Mouse (Mus musculus): ENCODE data around the gene Mettl16.

Mettl16 gene

DNA sequence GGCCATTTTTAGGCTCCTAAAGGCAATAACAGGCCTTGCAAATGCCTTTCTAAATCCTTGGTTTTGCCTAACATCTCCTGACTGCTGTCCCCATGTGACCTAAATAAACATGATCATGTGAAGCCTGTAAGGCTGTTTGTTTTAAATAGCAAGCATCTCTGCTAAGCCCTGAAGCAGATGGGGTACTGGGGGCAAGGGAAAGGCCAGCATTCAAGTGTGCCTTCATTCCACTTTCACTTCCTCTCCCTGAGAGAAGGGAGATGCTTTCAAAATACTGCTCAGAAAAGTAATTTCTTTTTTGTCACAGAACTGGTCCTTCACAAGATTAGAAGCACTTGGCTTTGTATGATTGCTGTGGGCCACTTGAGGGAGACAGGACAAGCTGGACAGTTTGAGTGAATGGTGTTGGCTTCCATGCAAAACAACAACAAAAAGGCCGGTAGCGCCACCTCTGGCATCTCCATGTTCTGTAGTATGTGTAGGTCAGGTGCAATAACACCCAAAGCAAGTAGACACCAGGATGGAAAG lies 57.8 kb downstream of the Mettl16 start:
- in situ Hi-C loops (cut with MboI; ENCODE audit: low pct_unique_long_range_greater_than_20kb in 1 of 2, low sequenced_read_pairs in 2 of 2, unreplicated experiment in 1 of 2): no loop called here

DNA sequence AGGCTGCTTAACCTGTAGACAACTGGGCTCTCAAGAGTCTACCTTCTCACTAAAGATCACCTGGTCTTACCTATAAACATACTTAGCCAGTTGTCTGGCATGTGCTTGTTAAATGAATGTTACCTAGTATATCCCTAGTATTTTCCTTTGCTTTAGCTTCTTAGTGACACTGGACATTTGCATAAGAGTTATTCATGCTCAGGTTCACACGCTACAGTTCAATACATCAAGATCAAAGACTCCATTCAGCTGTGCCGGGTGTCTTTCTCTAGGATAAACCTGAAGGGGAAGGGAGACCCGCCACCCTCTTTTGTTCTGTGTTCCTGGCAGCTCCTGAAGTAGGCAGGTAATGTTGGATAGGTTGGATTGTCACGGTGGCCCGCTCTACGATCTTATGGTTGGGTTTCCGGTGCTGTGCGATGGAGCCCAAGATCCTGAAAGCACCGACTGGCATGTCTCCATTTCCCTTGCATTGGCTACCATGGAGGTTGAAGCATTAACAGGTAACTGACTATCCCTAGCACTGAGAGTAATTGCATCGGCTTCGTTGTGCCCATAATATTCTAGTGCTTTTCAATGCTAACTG lies 58.4 kb downstream of the Mettl16 start:
- in situ Hi-C loops (cut with MboI; ENCODE audit: low pct_unique_long_range_greater_than_20kb in 1 of 2, low sequenced_read_pairs in 2 of 2, unreplicated experiment in 1 of 2): no loop called here

DNA sequence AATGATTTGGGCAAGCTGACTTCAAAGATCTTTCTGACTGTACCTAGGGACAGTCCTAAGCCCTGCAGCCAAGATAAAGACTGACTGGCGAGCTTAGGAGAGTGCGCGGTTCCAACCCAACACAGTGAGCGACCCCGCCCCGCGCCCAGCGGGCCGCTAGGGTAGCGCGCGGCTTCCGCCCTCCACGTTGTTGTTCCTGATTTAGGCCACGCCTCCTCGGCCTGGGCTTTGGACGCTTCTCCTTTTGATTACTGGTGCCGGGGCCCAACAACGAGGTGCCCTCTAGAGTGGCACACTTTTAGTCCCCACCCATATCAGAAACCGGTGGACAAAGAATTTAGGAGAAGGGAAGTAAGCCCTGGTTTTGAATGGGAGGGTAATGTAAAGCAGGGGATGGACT lies 59.2 kb downstream of the Mettl16 start:
- in situ Hi-C loops (cut with MboI; ENCODE audit: low pct_unique_long_range_greater_than_20kb in 1 of 2, low sequenced_read_pairs in 2 of 2, unreplicated experiment in 1 of 2): no loop called here

DNA sequence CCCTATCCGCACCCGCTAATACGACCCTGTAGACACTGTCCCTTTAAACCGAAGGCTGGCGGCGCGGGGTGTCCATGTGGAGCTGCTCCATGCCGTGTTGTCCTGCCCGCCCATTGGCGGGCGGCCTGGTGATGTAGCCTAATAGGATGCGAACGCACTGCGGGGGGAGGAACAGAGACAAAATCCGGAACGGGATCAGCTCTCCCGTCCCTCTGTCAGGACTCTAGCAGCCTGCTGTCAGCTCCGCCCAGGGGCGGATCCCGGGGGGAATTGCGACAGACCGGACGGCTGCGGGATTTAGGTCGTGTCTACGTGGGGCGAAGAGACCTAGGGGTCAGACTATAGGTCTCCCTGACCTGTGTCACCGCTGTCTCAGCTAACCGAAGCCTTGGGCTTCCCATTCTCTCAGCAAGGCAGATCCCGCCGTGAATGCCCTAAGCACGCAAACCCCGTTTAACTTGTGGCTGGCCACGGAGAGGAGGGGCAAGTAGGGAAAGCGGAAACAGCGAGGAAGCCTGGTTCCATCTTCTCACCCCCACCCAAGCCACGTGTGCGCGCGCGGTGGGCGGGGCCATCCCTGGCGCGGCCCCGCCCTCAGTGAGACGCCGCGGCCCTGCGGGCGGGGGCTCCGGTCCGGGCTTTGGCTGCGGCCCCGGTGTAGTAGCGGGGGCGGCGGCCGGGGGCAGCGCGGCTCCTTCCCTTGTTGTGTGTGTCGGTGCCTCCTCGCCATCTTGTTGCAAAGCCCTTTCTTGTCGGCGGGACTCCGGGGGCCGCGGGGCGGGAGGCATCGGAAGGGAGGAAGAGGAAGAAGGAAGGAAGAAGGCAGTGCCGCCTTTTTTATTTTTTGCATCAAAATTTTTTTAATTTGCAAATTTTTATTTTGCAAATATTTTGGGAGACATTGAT lies 59.9 kb downstream of the Mettl16 start, which contains the start of gene Mnt:
Gene Mnt (plus strand): TSS at position 665 of the 906 bp plus-strand sequence.
- in situ Hi-C loops (cut with MboI; ENCODE audit: low pct_unique_long_range_greater_than_20kb in 1 of 2, low sequenced_read_pairs in 2 of 2, unreplicated experiment in 1 of 2): no loop called here

DNA sequence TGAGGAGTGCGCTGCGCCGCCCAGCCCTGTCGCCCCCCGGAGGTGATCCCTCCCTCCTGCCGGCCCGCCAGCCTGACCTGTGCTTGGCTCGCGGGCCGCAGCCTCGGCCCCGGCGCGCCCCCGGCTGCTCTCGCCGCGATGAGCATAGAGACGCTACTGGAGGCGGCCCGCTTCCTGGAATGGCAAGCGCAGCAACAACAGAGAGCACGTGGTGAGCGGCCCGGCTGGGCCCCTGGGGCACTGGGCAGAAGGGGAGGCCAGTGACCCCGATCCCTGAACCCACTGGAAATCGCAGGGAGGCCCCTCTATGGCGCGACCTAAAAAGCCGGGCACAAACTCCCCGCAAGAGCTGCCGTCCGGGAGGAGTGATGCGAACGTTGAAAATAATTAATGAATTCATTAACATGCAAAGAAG lies 60.6 kb downstream of the Mettl16 start:
- in situ Hi-C loops (cut with MboI; ENCODE audit: low pct_unique_long_range_greater_than_20kb in 1 of 2, low sequenced_read_pairs in 2 of 2, unreplicated experiment in 1 of 2): no loop called here

DNA sequence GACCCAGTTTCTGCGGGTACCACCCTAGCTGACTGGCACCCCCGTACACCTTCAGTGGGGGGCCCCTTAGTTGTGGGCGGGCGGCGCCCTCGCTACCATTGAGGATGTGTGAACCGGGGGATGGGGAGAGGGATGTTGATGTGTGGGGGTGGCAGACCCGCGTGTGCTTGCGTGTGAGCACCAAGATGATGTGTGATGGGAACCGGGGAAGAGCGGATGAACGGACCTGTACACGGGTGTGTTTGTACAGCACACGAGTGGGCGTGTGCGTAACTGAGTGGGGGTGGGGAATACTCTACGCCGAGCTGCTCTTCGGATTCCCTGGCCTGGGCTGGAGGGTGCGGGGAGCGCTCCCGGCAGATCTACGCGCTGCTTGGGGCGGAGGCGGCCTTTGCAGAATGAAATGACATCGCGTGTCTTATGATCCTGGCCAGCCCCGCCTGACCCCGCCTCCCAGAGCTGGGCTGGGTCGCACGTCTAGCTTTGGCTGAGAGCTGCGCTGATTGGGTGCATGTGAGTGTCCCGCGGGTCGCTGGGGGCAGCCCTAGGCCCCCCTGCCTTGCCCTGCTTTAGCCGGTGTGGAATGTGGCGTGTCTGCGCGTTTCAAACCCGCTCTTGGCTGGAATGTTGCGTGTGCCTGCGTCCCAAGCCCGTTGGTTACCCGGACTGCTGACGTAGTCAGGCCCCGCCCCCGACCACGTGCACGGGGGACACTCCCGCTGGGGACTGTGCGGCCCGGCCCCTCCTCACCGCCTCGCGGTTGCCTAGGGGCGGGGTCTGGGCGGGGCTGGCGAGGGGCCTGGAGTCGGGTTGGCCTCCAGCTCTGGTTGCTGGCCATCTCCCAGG lies 61.2 kb downstream of the Mettl16 start:
- in situ Hi-C loops (cut with MboI; ENCODE audit: low pct_unique_long_range_greater_than_20kb in 1 of 2, low sequenced_read_pairs in 2 of 2, unreplicated experiment in 1 of 2): no loop called here

DNA sequence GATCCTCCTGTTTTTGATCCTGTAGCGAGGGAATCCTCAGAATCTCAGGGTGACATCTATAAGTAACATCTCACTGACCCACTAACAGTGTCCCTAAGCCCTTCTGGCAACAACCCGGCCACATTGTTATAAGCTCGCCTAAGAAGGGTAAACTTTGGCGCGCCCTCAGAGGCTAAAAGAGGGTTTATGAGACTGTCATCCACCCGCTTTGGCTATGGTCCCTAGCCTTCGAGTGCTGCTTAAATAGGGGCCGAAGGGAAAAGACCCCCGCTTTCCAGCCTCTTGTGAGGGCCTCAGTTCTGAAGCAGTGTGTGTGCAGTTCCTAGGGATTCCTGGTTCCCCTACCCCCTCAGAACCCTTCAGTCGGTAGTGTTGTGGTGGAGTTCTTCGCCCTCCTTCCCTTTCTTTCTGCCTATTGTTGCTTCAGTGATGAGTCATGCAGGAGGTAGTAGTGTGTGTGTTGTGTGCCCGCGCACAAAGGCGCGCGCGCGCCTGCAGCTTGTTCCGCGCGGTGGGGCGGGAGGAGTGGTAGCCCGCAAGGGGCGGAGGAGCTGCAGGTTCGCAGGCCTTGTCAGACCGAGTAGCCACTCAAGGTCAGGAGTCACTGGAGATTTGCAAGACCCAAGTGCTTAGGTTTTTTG lies 62.0 kb downstream of the Mettl16 start:
- in situ Hi-C loops (cut with MboI; ENCODE audit: low pct_unique_long_range_greater_than_20kb in 1 of 2, low sequenced_read_pairs in 2 of 2, unreplicated experiment in 1 of 2): no loop called here

DNA sequence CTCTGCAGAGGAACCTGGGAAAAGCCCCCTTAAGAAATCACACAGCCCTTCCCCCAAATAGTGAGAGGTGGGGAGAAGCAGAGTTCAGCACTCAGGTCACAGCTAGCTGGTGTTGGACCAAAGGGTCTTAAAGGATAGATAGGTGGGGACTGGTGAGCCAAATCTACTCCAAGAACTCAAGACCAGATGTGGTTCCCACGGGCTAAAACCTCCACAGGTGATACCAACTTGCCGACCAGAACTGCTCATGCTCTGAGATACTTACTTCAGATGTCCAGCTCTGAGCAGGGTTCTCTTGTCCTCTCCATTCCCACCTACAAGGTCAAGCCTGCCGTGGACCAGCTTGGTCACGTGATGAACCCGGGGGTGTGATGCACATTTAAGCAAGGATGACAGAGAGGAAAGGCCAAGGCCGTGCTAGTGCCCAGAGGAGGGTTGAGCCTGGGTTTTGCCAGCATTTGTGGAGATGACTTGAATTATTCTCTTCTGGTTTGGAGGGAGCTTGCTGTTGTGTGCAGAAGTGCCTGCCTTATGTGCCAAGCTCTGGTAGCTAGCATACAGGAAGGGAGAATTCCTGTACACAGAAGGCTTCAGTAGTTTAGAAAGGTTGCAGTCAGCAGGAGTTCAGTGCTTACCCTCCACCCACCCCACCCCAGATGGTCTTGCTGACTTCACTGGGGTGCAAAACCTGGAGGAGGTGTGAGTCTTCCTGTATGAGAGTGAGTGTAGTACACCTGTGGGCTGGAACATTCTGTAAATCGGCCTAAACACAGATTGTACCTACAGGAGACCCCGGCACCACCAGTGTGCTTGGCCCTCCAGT lies 63.1 kb downstream of the Mettl16 start:
- in situ Hi-C loops (cut with MboI; ENCODE audit: low pct_unique_long_range_greater_than_20kb in 1 of 2, low sequenced_read_pairs in 2 of 2, unreplicated experiment in 1 of 2): no loop called here

DNA sequence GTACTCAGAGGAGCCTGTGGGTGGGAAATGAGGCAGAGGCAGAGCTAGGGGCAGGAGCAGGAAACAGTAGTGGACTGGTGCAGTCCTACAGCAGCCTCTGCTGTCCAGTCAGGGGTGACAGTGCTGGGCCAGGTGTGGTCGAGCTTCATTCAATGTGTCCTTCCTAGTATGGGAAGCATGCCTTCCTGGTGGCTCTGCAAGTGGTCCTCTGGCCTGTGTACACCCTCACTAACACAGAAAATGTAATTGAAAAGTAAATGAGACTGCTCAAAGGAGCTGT lies 63.7 kb downstream of the Mettl16 start:
- in situ Hi-C loops (cut with MboI; ENCODE audit: low pct_unique_long_range_greater_than_20kb in 1 of 2, low sequenced_read_pairs in 2 of 2, unreplicated experiment in 1 of 2): no loop called here

DNA sequence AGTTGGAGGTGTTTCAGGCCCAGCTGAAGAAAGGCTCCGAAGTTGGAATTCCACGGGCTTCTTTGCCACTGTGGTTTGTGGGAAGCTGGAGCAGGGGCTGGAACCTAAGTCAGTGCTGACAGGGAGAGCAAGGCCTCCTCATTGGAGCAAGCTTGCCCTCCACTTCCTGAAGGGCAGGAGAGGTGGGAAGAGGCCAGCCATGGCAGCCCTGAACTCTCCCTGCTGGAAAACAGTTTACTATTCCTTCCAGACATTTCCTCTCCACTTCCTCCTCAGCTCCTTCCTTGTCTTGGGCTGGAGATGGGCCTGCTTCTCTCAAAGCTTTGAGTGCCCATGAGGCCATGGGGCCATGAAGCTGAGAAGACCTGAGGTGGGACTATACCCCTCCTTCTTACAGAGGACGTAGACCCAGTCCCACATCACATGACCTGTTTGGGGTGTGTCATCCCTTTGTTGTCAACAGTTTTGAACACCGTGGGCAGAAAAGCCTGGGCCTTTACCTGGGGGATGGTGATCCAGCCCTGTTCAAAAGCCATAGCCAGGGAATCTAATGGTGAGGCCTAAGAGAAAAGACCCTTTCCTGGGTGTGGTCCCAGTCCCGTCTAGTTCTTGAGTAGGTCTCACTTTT lies 64.1 kb downstream of the Mettl16 start:
- in situ Hi-C loops (cut with MboI; ENCODE audit: low pct_unique_long_range_greater_than_20kb in 1 of 2, low sequenced_read_pairs in 2 of 2, unreplicated experiment in 1 of 2): no loop called here

DNA sequence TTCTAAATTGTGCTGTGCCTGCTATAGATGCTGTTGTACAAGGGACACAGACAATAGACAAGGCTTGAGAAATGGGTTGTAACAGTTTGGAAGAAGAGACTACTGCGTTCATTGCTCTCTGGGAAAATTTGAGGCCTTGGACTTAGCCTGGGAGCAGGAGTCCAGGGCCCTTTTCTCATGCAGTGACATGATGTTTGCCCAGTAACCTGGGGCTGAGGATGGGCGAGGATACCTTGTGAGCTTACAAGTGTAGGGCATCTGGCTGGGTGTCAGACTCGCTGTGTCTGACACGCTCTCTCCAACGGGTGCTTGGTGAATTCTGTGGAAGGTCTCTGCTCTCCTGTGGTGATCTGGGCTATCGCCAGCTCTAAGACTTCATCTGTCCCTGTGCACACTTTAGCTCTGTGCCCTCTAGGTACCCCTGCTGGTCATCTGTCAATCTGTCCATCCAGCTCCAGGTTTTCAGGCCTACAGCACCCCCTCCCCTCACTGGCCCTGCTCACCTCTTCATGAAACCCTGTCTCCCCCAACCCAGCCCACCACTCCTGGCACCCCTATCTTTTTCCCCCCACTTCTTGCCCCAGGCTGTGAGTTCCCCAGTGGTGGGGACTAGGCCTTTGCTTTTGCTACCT lies 65.1 kb downstream of the Mettl16 start:
- in situ Hi-C loops (cut with MboI; ENCODE audit: low pct_unique_long_range_greater_than_20kb in 1 of 2, low sequenced_read_pairs in 2 of 2, unreplicated experiment in 1 of 2): no loop called here

DNA sequence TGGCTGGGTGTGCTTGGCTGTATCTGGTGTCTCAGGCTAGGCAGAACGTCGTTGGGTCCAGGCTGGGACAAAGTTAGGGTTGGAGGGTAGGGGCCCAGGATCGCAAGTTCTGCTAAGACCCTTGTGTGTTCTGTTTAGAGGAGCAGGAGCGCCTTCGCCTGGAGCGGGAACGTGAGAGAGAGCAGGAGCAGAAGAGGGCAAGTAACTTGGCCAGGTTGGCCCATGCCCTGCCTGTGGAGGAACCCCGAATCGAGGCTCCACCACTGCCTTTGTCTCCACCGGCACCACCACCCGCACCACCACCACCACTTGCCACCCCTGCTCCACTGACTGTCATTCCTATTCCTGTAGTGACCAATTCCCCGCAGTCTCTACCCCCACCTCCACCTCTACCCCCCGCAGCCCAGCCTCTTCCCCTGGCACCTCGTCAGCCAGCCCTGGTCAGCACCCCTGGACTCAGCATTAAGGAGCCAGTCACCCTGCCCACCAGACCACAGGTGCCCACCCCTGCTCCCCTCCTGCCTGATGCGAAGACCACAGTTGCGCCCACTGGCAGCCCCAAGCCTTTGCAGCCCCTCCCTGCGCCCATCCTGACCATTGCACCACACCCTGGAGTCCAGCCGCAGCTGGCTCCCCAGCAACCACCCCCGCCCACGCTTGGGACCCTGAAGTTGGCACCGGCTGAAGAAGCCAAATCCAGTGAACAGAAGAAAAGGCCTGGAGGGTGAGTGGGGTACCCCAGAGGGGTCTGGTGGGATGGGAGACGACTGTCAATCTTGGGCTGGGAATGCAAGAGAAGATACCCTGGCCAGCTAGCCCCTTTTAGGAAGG lies 65.8 kb downstream of the Mettl16 start:
- in situ Hi-C loops (cut with MboI; ENCODE audit: low pct_unique_long_range_greater_than_20kb in 1 of 2, low sequenced_read_pairs in 2 of 2, unreplicated experiment in 1 of 2): no loop called here

DNA sequence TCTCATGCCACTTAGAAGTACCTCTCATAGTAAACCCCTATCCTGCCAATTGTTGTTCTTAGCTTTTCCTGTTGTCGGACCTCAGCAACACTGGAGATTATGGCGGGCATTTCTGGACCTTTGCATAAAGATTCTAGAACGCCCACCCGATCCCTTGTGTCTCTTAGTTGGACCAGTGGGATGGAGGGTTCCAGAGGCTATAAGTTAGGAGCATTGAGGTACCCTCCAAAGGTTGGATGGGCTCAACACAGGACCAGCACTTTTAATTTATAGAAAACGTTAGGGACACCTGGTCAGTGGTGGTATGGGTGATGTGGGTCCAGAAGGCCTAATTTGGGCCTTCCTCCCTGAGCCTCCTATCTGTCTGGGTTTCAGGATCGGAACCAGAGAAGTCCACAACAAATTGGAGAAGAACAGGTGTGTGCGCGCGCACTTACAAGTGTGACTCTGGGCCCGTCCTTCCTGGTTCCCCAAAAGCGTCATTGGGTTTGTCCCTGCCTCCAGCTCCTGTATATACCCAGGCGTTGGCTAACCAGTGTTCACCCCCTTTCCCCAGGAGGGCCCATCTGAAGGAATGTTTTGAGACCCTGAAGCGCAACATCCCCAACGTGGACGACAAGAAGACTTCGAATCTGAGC lies 66.5 kb downstream of the Mettl16 start:
- in situ Hi-C loops (cut with MboI; ENCODE audit: low pct_unique_long_range_greater_than_20kb in 1 of 2, low sequenced_read_pairs in 2 of 2, unreplicated experiment in 1 of 2): no loop called here

DNA sequence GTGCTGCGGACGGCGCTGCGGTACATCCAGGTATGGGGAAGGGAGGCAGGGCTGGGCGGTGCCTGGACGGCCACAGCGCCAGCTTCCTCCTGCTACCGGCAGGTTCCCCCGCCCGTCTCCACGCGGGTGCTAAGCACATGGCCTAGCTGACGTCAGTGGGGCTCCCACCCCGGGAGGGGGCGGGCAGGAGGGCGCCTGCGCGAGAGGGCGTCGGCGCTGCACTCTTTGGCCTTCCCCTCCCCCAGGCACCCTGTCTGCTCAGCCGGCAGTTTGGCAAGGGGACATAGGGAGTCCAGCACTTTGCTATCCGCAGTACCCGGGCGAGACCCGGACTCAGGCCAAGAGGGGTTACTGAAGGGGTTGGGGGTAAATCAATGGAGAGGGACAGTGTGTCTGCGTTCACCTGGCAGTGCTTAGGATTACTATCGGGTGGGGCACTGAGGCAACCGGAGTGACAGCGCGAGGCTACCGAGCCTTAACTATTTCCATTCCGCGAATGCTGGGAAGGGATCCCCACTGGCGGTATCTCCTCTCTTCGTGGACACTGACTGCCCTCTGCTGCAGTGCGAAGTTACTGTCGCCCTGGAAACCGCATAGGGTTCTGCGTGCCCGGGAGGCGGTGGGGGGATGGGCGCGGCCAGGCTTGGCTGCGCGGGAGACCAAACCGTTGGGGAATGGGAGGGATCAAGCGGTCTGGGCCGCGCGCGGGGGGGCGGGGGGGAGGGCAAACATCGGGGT lies 67.2 kb downstream of the Mettl16 start:
- in situ Hi-C loops (cut with MboI; ENCODE audit: low pct_unique_long_range_greater_than_20kb in 1 of 2, low sequenced_read_pairs in 2 of 2, unreplicated experiment in 1 of 2): no loop called here

DNA sequence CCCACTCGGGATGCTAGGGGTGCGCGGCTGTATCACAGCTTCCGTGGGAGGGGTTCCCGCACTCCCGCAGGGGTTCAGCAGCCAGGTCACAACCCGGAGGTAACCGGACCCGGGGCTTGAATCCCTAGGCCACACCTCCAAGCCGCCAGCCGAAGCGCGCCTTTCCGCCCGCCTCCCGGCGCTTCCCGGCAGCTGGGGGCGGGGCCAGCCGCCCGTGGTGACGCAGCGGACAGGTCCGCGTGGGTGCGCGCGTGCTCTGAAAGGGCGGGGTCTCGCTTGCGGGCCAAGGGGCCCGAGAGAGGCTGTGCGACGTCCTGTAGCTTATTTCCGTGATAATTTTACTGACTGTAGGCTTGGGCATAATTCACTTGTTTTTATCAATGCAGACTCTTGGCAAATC lies 67.8 kb downstream of the Mettl16 start:
- in situ Hi-C loops (cut with MboI; ENCODE audit: low pct_unique_long_range_greater_than_20kb in 1 of 2, low sequenced_read_pairs in 2 of 2, unreplicated experiment in 1 of 2): no loop called here
